Mouse (Mus musculus): Measurements from ENCODE around the gene Kcnc1.
A peak's percentile ranks its signal among the peaks of the same experiment; 100 is the strongest.

Gene Kcnc1

GRCm38 (mm10) chr7:46396231-46396927, at the start of gene Kcnc1:
Gene Kcnc1, plus strand, starts transcription at chr7:46396497.
- peak; percentile 73 to 93 for DNase-seq

GRCm38 (mm10) chr7:46347692-46348091, 48.6 kb upstream of the Kcnc1 start:
- DNase-seq, result no peak

- no peak for DNase-seq
These were observed 47.5 kb upstream of the Kcnc1 start for GRCm38 (mm10) chr7:46348813-46349212.

GRCm38 (mm10) chr7:46350119-46350702, 46.1 kb upstream of the Kcnc1 start:
- no peak for DNase-seq

GRCm38 (mm10) chr7:46352748-46353147, 43.5 kb upstream of the Kcnc1 start:
- DNase-seq, result no peak

GRCm38 (mm10) chr7:46353216-46353615, 43.1 kb upstream of the Kcnc1 start:
- no peak for DNase-seq

GRCm38 (mm10) chr7:46353875-46354274, 42.4 kb upstream of the Kcnc1 start:
- DNase-seq, result no peak

GRCm38 (mm10) chr7:46361776-46362175, 34.5 kb upstream of the Kcnc1 start:
- no peak for DNase-seq

GRCm38 (mm10) chr7:46364154-46364553, 32.1 kb upstream of the Kcnc1 start:
- no peak for DNase-seq

- DNase-seq, result no peak
These were observed 30.5 kb upstream of the Kcnc1 start for GRCm38 (mm10) chr7:46365810-46366209.

GRCm38 (mm10) chr7:46371104-46371503, 25.2 kb upstream of the Kcnc1 start:
- DNase-seq, result no peak

GRCm38 (mm10) chr7:46376172-46377007, 19.9 kb upstream of the Kcnc1 start, which contains the start of gene Myod1:
Gene Myod1, plus strand, starts transcription at chr7:46376474.
- no peak for DNase-seq

- no peak for DNase-seq
These were observed 19.3 kb upstream of the Kcnc1 start for GRCm38 (mm10) chr7:46377008-46377346.

GRCm38 (mm10) chr7:46378123-46378522, 18.2 kb upstream of the Kcnc1 start:
- DNase-seq, result peak in 1 of 2 experiments; percentile 49

- peak; percentile 32 to 69 for DNase-seq
These were observed 17.3 kb upstream of the Kcnc1 start for GRCm38 (mm10) chr7:46378983-46379382.

GRCm38 (mm10) chr7:46380625-46381024, 15.7 kb upstream of the Kcnc1 start:
- peak in 1 of 2 experiments; percentile 19 for DNase-seq

- DNase-seq, result no peak
These were observed 8.9 kb upstream of the Kcnc1 start for GRCm38 (mm10) chr7:46387430-46387829.

GRCm38 (mm10) chr7:46389456-46390085, 6.7 kb upstream of the Kcnc1 start:
- no peak for DNase-seq

GRCm38 (mm10) chr7:46390226-46390625, 6.1 kb upstream of the Kcnc1 start:
- DNase-seq, result no peak

- no peak for DNase-seq
These were observed 4.6 kb upstream of the Kcnc1 start for GRCm38 (mm10) chr7:46391701-46392100.

- peak; percentile 84 to 91 for DNase-seq
These were observed 3.2 kb upstream of the Kcnc1 start for GRCm38 (mm10) chr7:46393116-46393515.

GRCm38 (mm10) chr7:46393718-46394511, 2.4 kb upstream of the Kcnc1 start:
- no peak for DNase-seq
